Mouse (Mus musculus) myocyte (in vitro differentiated cells): Measurements from ENCODE around the gene Hipk2.

Experiments used
- POLR2A ChIP-seq: IDR thresholded peaks from one replicate; pipeline ENCODE4 v1.6.1; 2011; ENCODE audit warnings: low read depth, mild to moderate bottlenecking, control low read depth, moderate library complexity; ENCODE audit not compliant: insufficient read length
- TCF12 ChIP-seq: IDR thresholded peaks from one replicate; pipeline ENCODE4 v1.6.1; 2011; ENCODE audit warnings: mild to moderate bottlenecking, control low read depth; ENCODE audit not compliant: poor library complexity, insufficient read depth, severe bottlenecking
- USF1 ChIP-seq: IDR thresholded peaks from one replicate; pipeline ENCODE4 v1.6.1; 2011; ENCODE audit warnings: low read depth, mild to moderate bottlenecking, control low read depth, moderate library complexity

DNA sequence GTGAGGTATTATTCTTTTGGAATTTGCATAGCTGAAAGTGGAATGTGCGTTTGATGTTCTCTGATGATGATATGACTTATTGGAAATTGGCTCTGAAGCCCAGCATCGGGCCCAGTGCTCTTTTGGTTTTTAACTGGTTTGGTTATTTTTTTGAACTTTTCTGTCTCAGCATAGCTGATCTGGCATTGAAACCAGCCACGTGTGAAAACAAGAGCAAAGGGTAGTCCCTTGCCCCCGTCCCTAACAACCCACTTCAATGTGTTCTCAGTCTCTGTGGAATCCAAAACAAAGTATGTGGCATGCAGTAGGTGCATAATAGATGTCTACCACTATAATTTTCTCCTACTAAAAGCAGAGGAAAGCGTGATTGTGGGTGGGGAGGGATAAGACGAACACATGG, 44.2 kb upstream of the Hipk2 start:
- TF ChIP-seq POLR2A (no peak), TCF12 (no peak), USF1 (no peak)
